19 mouse cellular contexts compared by ENCODE assay signal in the genomic region with DNA sequence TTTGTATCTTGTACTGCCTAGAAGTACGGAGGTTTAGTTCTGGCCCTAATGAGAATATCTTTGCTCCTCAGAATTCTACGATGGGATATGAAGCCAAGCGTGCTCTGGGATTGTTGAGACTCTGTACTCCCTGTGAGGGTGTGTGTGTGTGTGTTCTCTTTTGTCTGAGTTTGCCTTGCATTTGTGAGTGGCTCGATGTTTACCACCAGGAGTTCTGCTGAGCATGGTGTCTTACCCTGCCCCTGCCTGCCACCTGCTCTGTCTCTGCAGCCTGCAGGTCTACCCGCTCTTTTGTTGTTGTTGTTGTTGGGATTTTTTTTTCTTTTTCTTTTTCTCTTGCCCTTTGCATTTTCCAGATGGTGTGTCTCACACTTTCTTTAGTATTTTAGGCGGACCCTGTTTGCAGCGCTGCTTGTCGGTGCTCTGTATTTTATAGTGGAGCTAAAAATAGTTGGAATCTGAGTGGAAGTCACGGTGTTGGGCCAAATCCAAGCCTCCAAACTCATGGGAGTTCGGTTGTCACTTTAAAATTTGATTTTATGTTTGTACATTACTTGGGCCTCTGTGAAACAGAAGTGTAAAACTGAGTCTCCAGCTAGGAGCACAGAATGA. TPM values are rescaled to one million over a fixed set of nuclear protein-coding genes. Genes with fewer than 3 reads are reported as not detected.
A peak's percentile ranks its signal among the peaks of the same experiment; 100 is the strongest.
DNase-seq lines count a peak whose midpoint lies in the region.
"Had no signal": no experiment of that assay in that cellular context is flagged by ENCODE, and none has a peak within 500 bp of the region (broad histone marks: within the 10 kb centered on the region; RNA-seq: fewer than 3 reads in every experiment).

No protein-coding gene starts in this region.

- H3K4me3 ChIP-seq in heart, embryonic 10.5 days = no peak overlapping the region
- H3K4me3 ChIP-seq: hindbrain, embryonic 13.5 days; megakaryocyte, embryonic 14.5 days; midbrain, embryonic 15.5 days; myocyte; neural tube, embryonic 15.5 days had no signal

- WGBS in heart, embryonic 10.5 days = 80% methylated on average over 10 of the region's 10 CpGs

- no peaks in the 10 kb centered on the region for H3K4me1 ChIP-seq in heart, embryonic 10.5 days
- H3K4me1 ChIP-seq: hindbrain, embryonic 13.5 days; megakaryocyte, embryonic 14.5 days; midbrain, embryonic 15.5 days; neural tube, embryonic 15.5 days had no signal

- no peaks in the 10 kb centered on the region for H3K27me3 ChIP-seq in heart, embryonic 10.5 days (ENCODE audit: insufficient read depth, poor library complexity, severe bottlenecking)
- H3K27me3 ChIP-seq: hindbrain, embryonic 13.5 days; megakaryocyte, embryonic 14.5 days; midbrain, embryonic 15.5 days; neural tube, embryonic 15.5 days had no signal

- intact Hi-C loops in heart, postnatal 10 days (cut with DNase I) = no loop called here
- intact Hi-C loops in left cerebral cortex, postnatal 25 days (cut with DNase I) = no loop called here
- intact Hi-C loops in left cerebral cortex, postnatal 4 days (cut with DNase I) = no loop called here
- intact Hi-C loops in left cerebral cortex, postnatal 36 days (cut with DNase I) = no loop called here

- H3K9me3 ChIP-seq in heart, embryonic 10.5 days = no peaks in the 10 kb centered on the region
- H3K9me3 ChIP-seq: hindbrain, embryonic 13.5 days; megakaryocyte, embryonic 14.5 days; midbrain, embryonic 15.5 days; neural tube, embryonic 15.5 days had no signal

- no peak overlapping the region for H3K27ac ChIP-seq in heart, embryonic 10.5 days
- H3K27ac ChIP-seq: hindbrain, embryonic 13.5 days; midbrain, embryonic 15.5 days; neural tube, embryonic 15.5 days had no signal

- DNase-seq in heart, postnatal 10 days = peak; percentile 1 to 4
- DNase-seq in heart, embryonic 10.5 days (ENCODE audit: low spot score) = no peak
- peak; percentile 13 to 42 for DNase-seq in left cerebral cortex, postnatal 25 days (ENCODE audit: low spot score in 2 of 2)
- DNase-seq in left cerebral cortex, postnatal 4 days = no peak
- peak; percentile 13 to 16 for DNase-seq in left cerebral cortex, postnatal 36 days (ENCODE audit: low spot score in 2 of 2)
- DNase-seq in gastrocnemius, postnatal 10 days = no peak
- DNase-seq in adrenal gland, adult 18-20 months (ENCODE audit: low spot score in 2 of 2) = no peak
- DNase-seq: adrenal gland, adult 2 months; cerebellum, adult 11 months; cerebellum, postnatal 14 days; heart, postnatal 14 days; kidney, adult 2 months; lung, adult 18-20 months; thymus, postnatal 14 days had no signal

- H3K36me3 ChIP-seq in heart, embryonic 10.5 days = no peaks in the 10 kb centered on the region
- H3K36me3 ChIP-seq: hindbrain, embryonic 13.5 days; midbrain, embryonic 15.5 days; neural tube, embryonic 15.5 days had no signal

RNA-seq across cellular contexts. Expression of gene Myt1l, which starts 41.7 kb away (rescaled TPM):
- total RNA-seq in heart, postnatal 10 days (2021) = under 1 TPM in 1 of 2 experiments, not detected in 1; 0.31 TPM
- polyA plus RNA-seq in heart, embryonic 10.5 days (2016; fragmentation: Nextera tagmentation; extraction: Ambion mirVana) = not detected in 2 replicates
- total RNA-seq in left cerebral cortex, postnatal 25 days (2021) = 100 to 1,000 TPM; 218 to 245 TPM
- 100 to 1,000 TPM; 267 to 283 TPM for total RNA-seq in left cerebral cortex, postnatal 4 days (2021)
- total RNA-seq in left cerebral cortex, postnatal 36 days (2021) = 100 to 1,000 TPM; 213 to 254 TPM
- total RNA-seq in gastrocnemius, postnatal 10 days (2021) = under 1 TPM; 0.50 to 0.68 TPM
- 1 to 10 TPM; 2.2 to 2.3 TPM for total RNA-seq in adrenal gland, adult 18-20 months (2021)
- total RNA-seq: heart, postnatal 14 days had no signal
- polyA plus RNA-seq: kidney, adult 2 months had no signal

Comparison
In these comparisons a context has a peak if more than half of its experiments do, and no peak if none do; other contexts are left out.
1. DNase-seq: peak in heart, postnatal 10 days (2 of 2), left cerebral cortex, postnatal 25 days (2 of 2) and left cerebral cortex, postnatal 36 days (2 of 2); none in heart, embryonic 10.5 days (single experiment), left cerebral cortex, postnatal 4 days (single experiment), gastrocnemius, postnatal 10 days (single experiment) and adrenal gland, adult 18-20 months (0 of 2).
2. RNA of gene Myt1l, which starts 41.7 kb away (total RNA-seq): 267 to 283 TPM in left cerebral cortex, postnatal 4 days, 213 to 254 TPM in left cerebral cortex, postnatal 36 days and 218 to 245 TPM in left cerebral cortex, postnatal 25 days; 2.2 to 2.3 TPM in adrenal gland, adult 18-20 months, 0.50 to 0.68 TPM in gastrocnemius, postnatal 10 days and 0.31 TPM in heart, postnatal 10 days; every median in the first group is over 10 times any median in the second.